8 mouse cellular contexts compared by ENCODE assay signal in genomic region chr17:35534343-35534742, GRCm38 (mm10). TPM values are rescaled to one million over a fixed set of nuclear protein-coding genes. Genes with fewer than 3 reads are reported as not detected.
A peak's percentile ranks its signal among the peaks of the same experiment; 100 is the strongest.
DNase-seq lines count a peak whose midpoint lies in the region; ATAC-seq lines count a peak whose summit lies in the region.
"Had no signal": no experiment of that assay in that cellular context is flagged by ENCODE, and none has a peak within 500 bp of the region (broad histone marks: within the 10 kb centered on the region; RNA-seq: fewer than 3 reads in every experiment).

No protein-coding gene starts in this region.

- WGBS in forebrain, embryonic 14.5 days = 12% methylated on average over 6 of the region's 6 CpGs
- 13% methylated on average over 6 of the region's 6 CpGs for WGBS in hindbrain, embryonic 16.5 days

- peak; percentile 93 for DNase-seq in NIH3T3 (ENCODE audit: low read depth)
- peak; percentile 73 for DNase-seq in cerebellum, adult 11 months
- peak; percentile 86 for DNase-seq in forebrain, embryonic 14.5 days (ENCODE audit: low spot score)
- DNase-seq in left cerebral cortex, adult 11 months (ENCODE audit: low spot score) = peak; percentile 67
- DNase-seq in mesoderm, embryonic 11.5 days (ENCODE audit: low read depth, low spot score) = peak; percentile 78
- DNase-seq in spleen, adult 12 weeks (ENCODE audit: low spot score) = peak; percentile 35

- H3K9ac ChIP-seq in forebrain, embryonic 14.5 days (ENCODE audit: low read length) = no peak overlapping the region
- H3K9ac ChIP-seq in hindbrain, embryonic 16.5 days (ENCODE audit: low read depth, low read length) = no peak overlapping the region

- H3K4me3 ChIP-seq in forebrain, embryonic 14.5 days (ENCODE audit: low read depth, low read length) = no peak overlapping the region
- no peak overlapping the region for H3K4me3 ChIP-seq in hindbrain, embryonic 16.5 days (ENCODE audit: low read length)

- no peak overlapping the region for H3K4me2 ChIP-seq in forebrain, embryonic 14.5 days (ENCODE audit: low read length)
- H3K4me2 ChIP-seq in hindbrain, embryonic 16.5 days (ENCODE audit: low read length) = no peak overlapping the region

- H3K27me3 ChIP-seq in forebrain, embryonic 14.5 days (replicated peaks; ENCODE audit: control insufficient read depth, insufficient read depth, low read length) = no peaks in the 10 kb centered on the region
- H3K27me3 ChIP-seq in hindbrain, embryonic 16.5 days (replicated peaks; ENCODE audit: control insufficient read depth, insufficient read depth, low read length) = no peaks in the 10 kb centered on the region

- peak; percentile 69; the same call in 1 of the 2 replicates for ATAC-seq in forebrain, embryonic 14.5 days
- peak; percentile 83 for ATAC-seq in hindbrain, embryonic 16.5 days

- H3K9me3 ChIP-seq in forebrain, embryonic 14.5 days (replicated peaks; ENCODE audit: control insufficient read depth, low read length) = no peaks in the 10 kb centered on the region
- H3K9me3 ChIP-seq in hindbrain, embryonic 16.5 days (ENCODE audit: control insufficient read depth, low read length) = no peaks in the 10 kb centered on the region

- H3K27ac ChIP-seq in forebrain, embryonic 14.5 days (ENCODE audit: low read depth, low read length) = no peak overlapping the region
- no peak overlapping the region for H3K27ac ChIP-seq in hindbrain, embryonic 16.5 days (ENCODE audit: low read depth, low read length)

- H3K36me3 ChIP-seq in forebrain, embryonic 14.5 days (ENCODE audit: control insufficient read depth, insufficient read depth, low read length) = peaks cover 12% of the 10 kb centered on the region; the same call in 1 of the 2 replicates
- H3K36me3 ChIP-seq in hindbrain, embryonic 16.5 days (ENCODE audit: control insufficient read depth, insufficient read depth, low read length) = no peaks in the 10 kb centered on the region

- H3K4me1 ChIP-seq in forebrain, embryonic 14.5 days (ENCODE audit: control insufficient read depth, insufficient read depth, low read length) = no peaks in the 10 kb centered on the region
- no peaks in the 10 kb centered on the region; the same call in 1 of the 2 replicates for H3K4me1 ChIP-seq in hindbrain, embryonic 16.5 days (ENCODE audit: control insufficient read depth, insufficient read depth, low read depth, low read length)

RNA-seq across cellular contexts. Expression of gene Psors1c2, which starts 1.3 kb away (rescaled TPM):
- polyA plus RNA-seq in forebrain, embryonic 14.5 days (2014; fragmentation: Nextera tagmentation; extraction: Ambion mirVana) = 0.28 and 0.36 TPM in 2 replicates
- 0.94 and 1.1 TPM in 2 replicates for polyA plus RNA-seq in hindbrain, embryonic 16.5 days (2015; fragmentation: Nextera tagmentation; extraction: Ambion mirVana)

RNA-seq across cellular contexts. Expression of gene Cchcr1, which starts 17.4 kb away (rescaled TPM):
- polyA plus RNA-seq in forebrain, embryonic 14.5 days (2014; fragmentation: Nextera tagmentation; extraction: Ambion mirVana) = 4.7 and 6.5 TPM in 2 replicates
- polyA plus RNA-seq in hindbrain, embryonic 16.5 days (2015; fragmentation: Nextera tagmentation; extraction: Ambion mirVana) = 5.8 and 6.3 TPM in 2 replicates

RNA-seq across cellular contexts. Expression of gene Cdsn, which starts 17.6 kb away (rescaled TPM):
- 0.06 TPM in 1 of 2 replicates, not detected in the other for polyA plus RNA-seq in forebrain, embryonic 14.5 days (2014; fragmentation: Nextera tagmentation; extraction: Ambion mirVana)
- polyA plus RNA-seq in hindbrain, embryonic 16.5 days (2015; fragmentation: Nextera tagmentation; extraction: Ambion mirVana) = 0.19 and 0.28 TPM in 2 replicates

RNA-seq across cellular contexts. Expression of gene Tcf19, which starts 17.7 kb away (rescaled TPM):
- 40.8 and 48.8 TPM in 2 replicates for polyA plus RNA-seq in forebrain, embryonic 14.5 days (2014; fragmentation: Nextera tagmentation; extraction: Ambion mirVana)
- 16.4 and 21.2 TPM in 2 replicates for polyA plus RNA-seq in hindbrain, embryonic 16.5 days (2015; fragmentation: Nextera tagmentation; extraction: Ambion mirVana)

RNA-seq across cellular contexts. Expression of gene Pou5f1, which starts 28.5 kb away (rescaled TPM):
- 0.20 TPM in 1 of 2 replicates, not detected in the other for polyA plus RNA-seq in forebrain, embryonic 14.5 days (2014; fragmentation: Nextera tagmentation; extraction: Ambion mirVana)
- polyA plus RNA-seq in hindbrain, embryonic 16.5 days (2015; fragmentation: Nextera tagmentation; extraction: Ambion mirVana) = not detected in 2 replicates
- polyA plus RNA-seq: liver, embryonic 16.5 days had no signal

Comparison
In these comparisons a context has a peak if more than half of its experiments do, and no peak if none do; other contexts are left out.
1. DNase-seq: peak in every context shown above with its lines; median percentile 93 in NIH3T3; 86 in forebrain, embryonic 14.5 days; 78 in mesoderm, embryonic 11.5 days; 73 in cerebellum, adult 11 months; 67 in left cerebral cortex, adult 11 months; 35 in spleen, adult 12 weeks.